Mouse (Mus musculus) liver, adult 2 months (tissue): ENCODE measurements at regions not wholly inside any gene's neighbourhood (a gene's known extent, or its start where the extent isn't known, plus 50 kb on each side); places are given as distances from the start of the nearest gene placed in this dataset.

Experiments
- CTCF ChIP-seq: fragments of 200-500 bp; IDR thresholded peaks from 2 replicates; pipeline ENCODE4 v1.5.1; 2011; ENCODE audit warnings: low read depth, low read length, control low read depth
- POLR2A ChIP-seq: fragments of 200-500 bp; IDR thresholded peaks from 2 replicates; pipeline ENCODE4 v1.6.1; 2011; ENCODE audit warnings: low read length, control low read depth; ENCODE audit not compliant: insufficient read depth; ENCODE audit errors: extremely low read depth

- TF ChIP-seq CTCF (no peak), POLR2A (no peak)
Observed at GRCm38 (mm10) chr13:44650052-44650451, 79.2 kb upstream of the Jarid2 start.
